Mouse (Mus musculus) T-cell, adult 2 months (primary cell): Measurements from ENCODE around the gene Kansl1l.
"Not testable (repeated sequence)": the region's sequence is repeated elsewhere in the genome, so short reads cannot be mapped to it uniquely, and the experiment has no call there.

ENCODE experiments used
- DNase-seq: peaks from one replicate; pipeline ENCODE4 v3.0.0; 2022; ENCODE audit warnings: low spot score

Kansl1l gene

GRCm38 (mm10) chr1:66700149-66700692 is 117.1 kb downstream of the Kansl1l start:
- DNase-seq, result no peak

- not testable (repeated sequence) for DNase-seq
These were observed 117.7 kb downstream of the Kansl1l start for GRCm38 (mm10) chr1:66699630-66700029.

DNA sequence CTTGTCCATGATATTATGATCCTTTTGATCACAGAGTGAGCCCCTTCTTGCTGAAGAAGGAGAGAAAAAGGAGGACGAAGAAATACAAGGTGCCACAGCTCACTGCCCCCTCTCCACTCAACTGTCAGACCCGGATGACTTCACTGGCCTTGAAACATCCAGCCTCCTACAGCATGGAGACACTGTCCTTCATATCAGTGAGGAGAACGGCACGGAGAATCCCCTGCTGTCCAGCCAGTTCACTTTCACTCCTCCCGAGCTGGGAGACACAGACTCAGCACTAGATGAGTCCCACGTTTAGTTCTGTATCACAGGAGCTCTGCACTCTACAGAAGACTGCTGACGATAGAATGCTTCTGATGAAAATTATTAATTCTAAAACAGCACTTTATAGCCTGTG is 122.1 kb downstream of the Kansl1l start:
- DNase-seq, result no peak

DNA sequence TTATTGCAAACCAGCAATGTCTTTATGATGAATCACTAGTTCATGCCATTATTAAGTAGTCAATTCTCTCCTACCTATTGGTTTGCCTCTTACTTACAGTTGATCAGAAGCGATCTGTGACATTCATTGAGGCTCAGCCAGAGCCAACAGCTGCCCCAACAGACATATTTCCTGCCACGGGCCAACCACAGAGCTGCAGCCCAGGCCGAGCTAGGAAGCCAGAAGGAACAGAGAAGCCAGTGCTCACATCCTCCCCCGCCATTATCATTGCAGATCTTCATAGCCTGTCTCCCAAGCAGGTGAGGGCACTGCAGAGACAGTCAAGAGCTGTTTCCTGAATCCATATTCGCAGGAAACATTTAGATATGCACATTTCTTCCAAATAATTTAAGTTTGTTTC is 123.1 kb downstream of the Kansl1l start:
- DNase-seq, result no peak

GRCm38 (mm10) chr1:66692780-66693392 is 124.5 kb downstream of the Kansl1l start:
- no peak for DNase-seq

GRCm38 (mm10) chr1:66692308-66692707 is 125.1 kb downstream of the Kansl1l start:
- no peak for DNase-seq

DNA sequence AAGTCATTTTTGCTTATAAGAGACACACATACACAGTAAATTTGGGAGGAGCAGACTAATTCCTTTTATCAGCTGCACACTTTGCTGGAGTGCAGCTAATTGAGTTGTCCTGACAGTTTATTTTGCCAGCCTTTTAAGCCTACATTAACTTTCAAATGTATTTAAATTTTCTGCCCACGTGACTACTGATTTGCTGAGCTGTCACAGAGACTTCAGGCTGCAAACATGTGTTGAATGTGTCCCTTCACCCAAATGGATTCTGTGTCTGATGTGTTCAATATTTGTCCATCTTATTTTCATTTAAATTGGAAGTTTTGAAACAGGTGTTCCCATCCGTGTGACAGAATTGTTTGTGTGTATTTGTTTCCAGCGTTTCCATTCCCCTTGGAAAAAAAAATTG is 125.6 kb downstream of the Kansl1l start:
- DNase-seq, result no peak

GRCm38 (mm10) chr1:66682974-66683373 is 134.4 kb downstream of the Kansl1l start:
- no peak for DNase-seq

- no peak for DNase-seq
These were observed 138.7 kb downstream of the Kansl1l start for GRCm38 (mm10) chr1:66678662-66679061.

DNA sequence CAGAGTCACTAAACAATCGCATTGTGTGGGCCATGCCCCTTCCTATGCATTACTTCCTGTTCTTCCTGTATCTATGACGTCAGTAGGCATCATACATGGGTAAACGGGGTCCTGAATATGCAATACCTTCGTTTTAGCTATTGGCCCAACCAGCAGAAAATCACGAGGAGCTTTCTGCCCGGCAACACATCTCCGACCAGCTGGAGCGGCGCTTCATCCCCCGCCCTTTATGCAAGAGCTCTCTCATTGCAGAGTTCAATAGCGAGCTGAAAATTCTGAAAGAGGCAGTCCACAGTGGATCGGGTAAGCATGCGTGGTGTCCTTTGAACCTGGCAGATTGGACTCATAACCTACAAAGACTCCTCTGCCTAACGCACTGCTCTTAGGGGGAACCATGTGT is 139.4 kb downstream of the Kansl1l start:
- no peak for DNase-seq

GRCm38 (mm10) chr1:66672812-66673211 is 144.6 kb downstream of the Kansl1l start:
- no peak for DNase-seq

DNA sequence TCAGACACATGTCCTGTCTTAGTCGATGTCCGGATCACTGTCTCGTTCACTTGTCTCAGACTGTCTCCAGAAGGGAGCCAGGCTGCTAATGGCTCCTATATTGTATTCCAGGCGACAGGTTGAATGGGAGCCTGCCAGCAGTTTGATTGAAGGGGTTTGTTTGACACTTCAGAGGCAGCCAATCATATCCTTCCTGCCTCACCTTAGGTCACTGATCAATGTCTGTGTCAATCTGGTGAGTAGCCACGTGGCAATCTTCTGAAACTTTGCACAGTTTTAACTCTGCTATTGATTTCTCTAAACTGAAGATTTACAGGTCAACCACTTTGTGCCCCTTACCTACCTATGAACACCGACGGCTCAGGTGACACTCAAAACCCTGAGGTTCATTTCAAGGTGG is 145.9 kb downstream of the Kansl1l start:
- DNase-seq, result no peak
